Mouse (Mus musculus): Measurements from ENCODE around the gene Rnf2.

DNA sequence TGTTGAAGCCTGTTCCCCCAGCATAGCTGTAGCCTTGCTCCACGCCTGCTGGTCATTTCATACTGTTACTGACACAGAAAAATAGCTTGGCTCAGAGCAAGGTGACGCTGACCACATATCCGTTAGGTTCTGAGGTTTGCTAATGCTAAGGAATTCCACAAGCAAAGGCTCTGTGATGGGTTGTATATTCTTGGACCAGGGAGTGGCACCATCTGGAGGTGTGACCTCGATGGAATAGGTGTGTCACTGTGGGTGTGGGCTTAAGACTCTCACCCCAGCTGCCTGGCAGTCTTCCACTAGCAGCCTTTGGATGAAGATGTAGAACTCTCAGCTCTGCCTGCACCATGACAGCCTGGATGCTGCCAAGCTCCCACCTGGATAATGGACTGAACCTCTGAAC is 34.2 kb downstream of the Rnf2 start:
- no peak for TF ChIP-seq MXI1 (IDR thresholded peaks at IDR 0.05; ENCODE audit: low read depth, low read length)
- TF ChIP-seq NRF1 (IDR thresholded peaks at IDR 0.05; ENCODE audit: low read depth, low read length) = no peak
- no peak for TF ChIP-seq TCF12 (IDR thresholded peaks at IDR 0.05; ENCODE audit: low read depth, low read length)
- no peak for TF ChIP-seq NELFE (IDR thresholded peaks at IDR 0.05; ENCODE audit: low read depth, low read length)
- no peak for TF ChIP-seq CTCF (conservative IDR thresholded peaks at IDR 0.05 in 1 of 2, IDR thresholded peaks at IDR 0.05 in 1 of 2; ENCODE audit: low read depth in 2 of 2, low read length in 2 of 2)
- TF ChIP-seq SIN3A (IDR thresholded peaks at IDR 0.05; ENCODE audit: low read length) = no peak
- 0 out of 2 replicates have a peak, but pooled peaks have one; percentile 19 for TF ChIP-seq POLR2A (IDR thresholded peaks at IDR 0.05; ENCODE audit: low read depth, low read length)
- no peak for TF ChIP-seq ELF1 (IDR thresholded peaks at IDR 0.05; ENCODE audit: low read depth, low read length)

Measured in CH12.LX (cell line).